Mouse (Mus musculus) right cerebral cortex, adult 2 months (tissue): ENCODE measurements at regions not wholly inside any gene's neighbourhood (a gene's known extent, or its start where the extent isn't known, plus 50 kb on each side); places are given as distances from the start of the nearest gene placed in this dataset.

Source experiments
- DNase-seq, 2 experiments: peaks; one replicate each; pipeline ENCODE4 v3.0.0; 2021 to 2022; ENCODE audit warnings: low spot score in 2 of 2

DNA sequence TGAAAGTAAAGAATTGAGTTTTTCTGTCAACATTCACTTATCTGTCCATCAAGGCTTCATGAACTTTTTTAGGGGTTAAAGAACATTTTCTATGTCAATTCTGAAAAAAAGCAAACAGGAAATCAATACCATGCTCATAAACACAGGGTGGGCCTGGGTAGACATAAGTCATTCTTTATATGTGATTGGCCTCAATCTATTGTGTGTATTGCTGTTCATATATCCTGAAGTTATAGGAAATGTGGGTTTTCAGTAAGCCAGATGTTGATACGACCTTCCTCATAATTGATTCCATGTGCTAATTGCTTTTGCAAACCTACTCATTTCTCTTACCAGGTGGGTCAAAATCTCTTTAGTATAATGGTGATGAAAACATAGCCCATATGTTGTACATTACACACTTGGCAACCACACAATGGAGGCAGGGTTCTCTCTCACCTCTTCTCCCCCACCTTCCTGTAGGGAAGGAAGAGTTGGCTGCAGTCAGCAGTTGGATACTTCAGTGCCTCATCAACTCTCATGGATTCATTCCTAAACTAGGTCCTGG lies 182.6 kb upstream of the Cd180 start:
- DNase-seq = no peak

GRCm38 (mm10) chr13:102518169-102518882 lies 175.0 kb upstream of the Cd180 start:
- DNase-seq = peak in 1 of 2 experiments; percentile 14

GRCm38 (mm10) chr13:102521427-102521826 lies 171.9 kb upstream of the Cd180 start:
- no peak for DNase-seq

GRCm38 (mm10) chr13:102522080-102522479 lies 171.3 kb upstream of the Cd180 start:
- DNase-seq = no peak

- DNase-seq = no peak
Observed at GRCm38 (mm10) chr13:102526621-102527140, 166.7 kb upstream of the Cd180 start.

DNA sequence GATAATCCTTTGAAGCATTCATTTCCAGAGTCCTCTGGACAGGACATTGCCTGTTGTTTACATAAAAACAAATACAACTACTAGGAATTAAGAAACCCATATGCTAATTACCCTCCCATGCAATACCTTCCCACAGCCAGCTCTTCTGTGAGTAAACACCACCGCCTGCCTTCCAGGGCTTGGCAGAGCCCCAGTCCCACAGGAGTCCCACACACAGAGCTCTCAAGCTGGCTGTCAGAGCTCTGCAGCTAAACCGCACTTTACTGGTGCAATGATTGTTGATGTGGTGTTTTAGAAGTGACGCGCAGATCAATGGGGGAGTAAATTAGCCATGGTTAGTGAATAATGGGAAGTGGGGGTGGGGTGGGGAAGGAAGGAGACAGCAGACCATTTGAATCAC lies 159.6 kb upstream of the Cd180 start:
- DNase-seq = peak; percentile 59 to 67

DNA sequence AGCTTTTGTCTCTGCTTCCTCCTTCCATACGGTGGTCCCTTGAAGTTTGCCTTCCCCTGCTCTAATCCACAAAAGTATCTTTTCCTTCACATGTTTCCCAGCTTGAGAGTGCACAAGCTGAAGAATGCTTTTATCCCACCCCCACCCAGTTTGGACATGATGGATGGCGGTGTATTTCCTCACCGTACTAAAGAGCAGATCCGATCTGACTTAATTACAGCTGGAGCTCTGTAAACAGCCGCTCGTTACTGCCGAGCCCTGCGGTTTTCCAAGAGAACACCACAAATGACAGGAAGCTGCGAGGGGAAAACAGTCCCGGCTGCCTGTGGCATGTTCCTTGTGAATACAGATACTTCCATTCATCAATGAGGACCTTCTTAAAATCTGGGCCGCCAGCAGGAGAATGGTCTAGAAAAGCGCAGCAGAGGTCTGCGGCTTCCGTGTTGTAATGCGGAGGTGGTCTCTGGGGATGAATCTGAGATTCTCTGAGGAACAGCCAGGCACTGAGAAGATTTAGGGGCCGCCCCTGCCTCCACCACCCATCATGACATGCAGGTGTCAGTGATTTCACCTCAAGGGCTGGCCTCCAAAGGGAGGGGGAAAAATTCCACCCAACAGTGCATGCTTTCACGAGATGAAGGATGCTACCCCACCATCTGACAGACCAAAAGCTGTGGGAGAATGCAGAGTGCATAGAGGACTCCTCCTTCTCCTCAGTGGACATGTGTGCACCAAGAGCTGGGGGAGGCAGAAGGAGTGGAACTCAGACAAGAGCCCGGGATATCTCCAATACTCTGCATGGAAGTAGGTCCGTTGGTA lies 155.7 kb upstream of the Cd180 start:
- DNase-seq = no peak

GRCm38 (mm10) chr13:102540436-102540835 lies 152.9 kb upstream of the Cd180 start:
- no peak for DNase-seq

DNA sequence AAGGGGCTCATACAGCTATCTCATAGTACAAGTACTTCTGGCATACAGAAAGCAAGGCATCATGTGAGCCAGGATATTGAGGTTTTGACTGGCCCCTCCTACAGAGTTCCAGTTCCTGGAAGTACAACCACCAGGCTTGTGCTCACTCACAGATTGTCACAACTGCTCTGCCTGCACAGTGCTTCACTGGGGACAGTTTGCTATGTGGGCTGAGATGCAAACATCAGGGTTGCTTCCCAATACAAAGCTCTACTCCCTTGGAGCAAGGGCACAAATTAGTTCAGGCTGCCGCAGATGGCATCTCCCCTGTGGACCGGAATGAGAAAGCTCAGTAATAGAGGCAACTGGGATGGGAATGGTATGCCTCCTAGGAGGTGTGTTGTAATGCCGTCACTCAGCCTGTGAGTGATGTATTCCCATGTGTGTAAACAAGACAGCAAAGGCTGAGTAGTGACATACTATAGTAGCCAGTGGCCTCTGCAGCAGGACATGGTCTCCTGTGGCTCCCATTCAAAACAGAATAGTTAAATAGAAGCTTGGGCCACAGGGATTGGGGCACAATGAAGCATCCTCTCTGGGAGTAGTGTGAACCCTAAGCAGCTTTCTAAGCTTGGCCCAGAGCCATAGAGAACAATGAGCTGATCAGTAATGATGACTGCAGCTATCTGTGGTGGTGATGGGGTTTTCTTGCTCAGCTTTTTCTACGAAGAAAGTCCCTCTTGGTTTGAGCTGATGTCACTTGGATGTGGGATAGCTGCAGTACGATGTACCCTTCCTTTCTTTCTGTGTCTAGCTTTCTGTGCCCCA lies 148.8 kb upstream of the Cd180 start:
- no peak for DNase-seq

GRCm38 (mm10) chr13:102545845-102546615 lies 147.3 kb upstream of the Cd180 start:
- no peak for DNase-seq

DNA sequence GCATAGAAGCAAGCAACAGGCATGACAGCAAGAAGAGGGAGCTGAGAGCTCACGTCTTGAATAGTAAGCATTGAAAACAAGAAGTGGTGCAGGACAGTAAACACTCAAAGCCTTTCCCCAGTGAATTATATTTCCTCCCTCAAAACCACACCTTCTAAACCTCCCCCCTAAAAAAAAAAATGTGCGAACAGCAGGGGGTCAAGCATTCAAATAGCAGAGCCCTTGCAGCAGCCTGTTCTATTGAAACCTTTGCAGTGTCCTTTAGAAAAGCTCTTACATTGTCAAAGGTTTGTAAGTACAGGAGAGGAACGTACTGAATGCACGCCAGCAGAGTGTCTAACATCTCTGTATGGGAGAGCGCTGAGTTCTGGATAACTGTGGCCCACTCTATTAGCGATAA lies 145.1 kb upstream of the Cd180 start:
- no peak for DNase-seq

GRCm38 (mm10) chr13:102566846-102567572 lies 126.3 kb upstream of the Cd180 start:
- no peak for DNase-seq

- no peak for DNase-seq
Observed at GRCm38 (mm10) chr13:102569580-102569979, 123.8 kb upstream of the Cd180 start.

DNA sequence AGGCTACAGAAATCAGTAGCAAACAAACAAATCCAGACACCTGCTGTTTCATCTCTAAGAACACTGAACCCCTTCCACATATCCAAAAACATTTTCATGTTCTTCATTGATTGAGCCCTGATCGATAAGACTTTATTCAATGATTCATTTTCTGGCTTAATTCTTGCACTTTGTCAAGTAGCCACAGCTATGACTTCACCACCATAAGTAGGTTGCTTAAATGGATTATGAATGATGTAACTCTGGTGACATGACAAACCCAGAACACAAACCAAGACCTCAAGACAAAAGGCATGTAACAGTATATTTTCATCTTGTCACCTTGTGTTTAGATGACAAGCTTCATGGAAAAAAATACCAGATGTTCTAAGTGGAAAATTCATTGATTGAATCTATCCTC lies 123.1 kb upstream of the Cd180 start:
- no peak for DNase-seq

DNA sequence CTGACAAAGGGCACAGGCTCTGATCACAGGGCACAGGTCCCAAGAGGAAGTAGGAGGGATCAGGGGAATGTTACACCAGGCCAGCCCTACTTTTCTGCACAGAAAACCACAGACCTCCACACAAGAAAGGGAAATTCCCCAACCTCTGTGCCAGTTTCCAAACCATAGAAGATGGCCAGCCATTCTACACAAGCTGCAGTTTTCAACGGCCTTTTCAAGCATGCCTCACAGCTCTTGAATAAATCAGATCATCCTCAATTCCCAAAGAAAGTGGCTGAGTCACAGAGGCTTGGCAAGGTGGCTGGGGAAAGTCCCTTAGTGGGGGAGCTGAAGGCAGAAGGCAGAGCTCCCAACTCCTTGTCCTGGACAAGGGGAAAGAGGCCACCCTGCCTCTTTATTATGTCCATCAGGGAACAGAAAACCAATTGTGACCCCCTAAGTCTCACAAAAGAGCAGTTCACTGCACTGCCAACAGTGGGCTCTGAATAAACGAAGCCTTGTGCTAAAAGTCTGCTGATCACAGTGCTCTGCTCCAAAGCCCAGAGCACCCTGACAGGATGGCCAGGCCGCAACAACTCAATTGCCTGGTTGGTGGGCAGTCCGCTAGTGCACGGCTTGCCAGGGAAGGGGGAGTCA lies 120.0 kb upstream of the Cd180 start:
- peak; percentile 45 to 53 for DNase-seq

- no peak for DNase-seq
Observed at GRCm38 (mm10) chr13:102576871-102577662, 116.3 kb upstream of the Cd180 start.

DNA sequence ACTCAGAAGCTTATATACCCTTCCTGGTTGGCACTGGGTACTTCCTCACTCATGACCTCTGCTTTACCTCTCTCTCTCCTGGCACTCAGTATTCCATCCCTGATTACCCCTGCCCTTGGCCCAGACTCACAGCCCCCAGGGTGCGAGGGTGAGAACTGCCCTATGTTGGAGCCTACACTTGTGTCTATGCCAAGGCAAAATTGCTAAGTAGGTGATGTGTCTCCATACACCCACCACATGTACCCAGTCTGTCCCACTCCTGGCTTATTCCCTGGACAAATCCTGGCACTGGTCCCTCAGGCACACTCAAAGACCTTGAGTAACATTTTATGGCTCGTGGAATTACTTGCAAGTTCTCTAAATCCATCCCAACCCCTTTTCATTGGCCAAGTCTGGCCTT lies 114.5 kb upstream of the Cd180 start:
- no peak for DNase-seq

- no peak for DNase-seq
Observed at GRCm38 (mm10) chr13:102579638-102580037, 113.7 kb upstream of the Cd180 start.
